Mouse (Mus musculus): ENCODE measurements around the gene Grik3.

The Grik3 gene

GRCm38 (mm10) chr4:125492706-125493105 is 2.2 kb downstream of the Grik3 start:
- no peak for DNase-seq

DNA sequence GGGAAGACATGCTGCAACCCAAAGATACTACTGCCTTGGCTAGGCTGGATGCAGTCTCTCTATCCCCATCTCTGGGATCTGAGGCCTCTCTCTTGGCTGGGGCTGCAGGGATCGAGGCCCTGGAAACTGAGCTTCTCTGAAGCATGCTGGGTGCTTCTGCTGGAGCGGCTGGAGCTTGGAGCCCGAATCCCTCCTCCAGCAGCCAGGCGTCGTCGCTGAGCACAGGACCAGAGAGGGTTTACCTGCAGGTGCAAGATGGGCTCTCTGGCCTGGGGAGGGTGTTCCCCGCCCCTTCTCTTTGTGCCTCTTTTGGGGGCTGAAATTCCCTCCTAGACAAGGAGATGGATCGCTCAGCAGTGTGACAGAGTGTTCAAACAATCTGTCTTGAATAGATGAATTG is 2.6 kb downstream of the Grik3 start:
- DNase-seq, result no peak

GRCm38 (mm10) chr4:125495477-125495876 is 5.0 kb downstream of the Grik3 start:
- no peak for DNase-seq

DNA sequence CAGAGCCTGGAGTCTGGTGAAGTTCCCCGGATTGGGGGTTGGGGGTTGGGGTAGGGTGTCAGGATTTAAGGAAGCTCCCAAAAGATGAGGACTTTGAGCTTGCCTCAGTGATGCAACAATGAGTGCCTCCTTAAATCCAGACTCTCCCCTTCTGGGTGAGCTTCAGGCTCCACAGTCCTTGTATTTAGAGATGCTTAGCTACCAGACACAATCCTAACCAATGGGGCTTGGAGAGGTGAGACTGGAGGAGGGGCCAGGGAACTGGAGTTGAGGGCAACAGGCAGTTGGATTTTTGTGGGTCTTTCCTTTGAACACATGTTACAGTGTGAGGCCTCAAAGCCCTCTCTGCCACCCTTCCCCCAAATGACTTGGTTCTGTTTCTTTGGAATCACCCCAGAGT is 6.5 kb downstream of the Grik3 start:
- no peak for DNase-seq

GRCm38 (mm10) chr4:125497471-125497870 is 7.0 kb downstream of the Grik3 start:
- no peak for DNase-seq

GRCm38 (mm10) chr4:125498866-125499265 is 8.4 kb downstream of the Grik3 start:
- no peak for DNase-seq

GRCm38 (mm10) chr4:125502861-125503260 is 12.4 kb downstream of the Grik3 start:
- no peak for DNase-seq

DNA sequence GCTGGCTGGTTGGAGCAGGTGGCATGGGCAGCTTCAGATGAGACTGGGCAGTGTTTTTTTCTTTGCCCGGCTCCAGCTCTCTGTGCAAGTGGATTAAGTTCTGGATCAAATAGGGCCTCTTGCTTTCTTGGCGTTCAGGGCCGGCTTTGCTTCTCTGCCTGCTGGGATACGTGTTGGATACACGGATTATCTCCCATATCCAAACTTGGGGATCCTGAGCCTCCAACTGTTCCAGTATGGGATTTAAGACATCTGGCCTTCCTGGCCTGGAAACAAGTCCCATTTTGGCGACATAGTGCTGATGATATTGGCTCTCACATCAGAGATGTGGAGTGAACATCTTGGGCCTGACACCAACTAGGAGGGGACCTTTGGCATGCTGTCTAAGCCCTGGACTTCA is 21.9 kb downstream of the Grik3 start:
- no peak for DNase-seq

- no peak for DNase-seq
These were observed 25.1 kb downstream of the Grik3 start for GRCm38 (mm10) chr4:125515646-125516045.

- DNase-seq, result no peak
These were observed 26.1 kb downstream of the Grik3 start for GRCm38 (mm10) chr4:125516612-125517011.

GRCm38 (mm10) chr4:125518861-125519260 is 28.4 kb downstream of the Grik3 start:
- no peak for DNase-seq

GRCm38 (mm10) chr4:125522931-125523330 is 32.4 kb downstream of the Grik3 start:
- no peak for DNase-seq

- DNase-seq, result no peak
These were observed 34.8 kb downstream of the Grik3 start for GRCm38 (mm10) chr4:125525266-125525665.

DNA sequence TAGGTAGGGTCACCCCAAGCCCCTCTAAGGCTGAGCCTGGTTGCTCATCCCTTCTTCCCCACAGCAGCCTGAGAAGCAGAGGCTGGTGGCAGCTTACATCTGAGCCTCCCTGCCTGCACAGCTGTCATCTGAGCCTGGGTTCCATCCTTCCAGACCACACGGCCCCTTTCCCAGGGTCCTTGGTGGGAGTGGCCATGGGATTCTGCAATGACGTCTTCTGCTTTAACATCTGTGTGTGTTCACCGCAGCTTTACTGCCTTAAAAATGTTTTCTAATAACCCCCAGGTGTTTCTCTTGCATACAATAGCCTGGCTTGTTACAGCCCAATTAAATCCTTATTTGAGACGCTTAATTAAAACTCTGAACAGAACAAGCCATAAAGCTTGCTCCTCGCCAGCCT is 35.9 kb downstream of the Grik3 start:
- no peak for DNase-seq

DNA sequence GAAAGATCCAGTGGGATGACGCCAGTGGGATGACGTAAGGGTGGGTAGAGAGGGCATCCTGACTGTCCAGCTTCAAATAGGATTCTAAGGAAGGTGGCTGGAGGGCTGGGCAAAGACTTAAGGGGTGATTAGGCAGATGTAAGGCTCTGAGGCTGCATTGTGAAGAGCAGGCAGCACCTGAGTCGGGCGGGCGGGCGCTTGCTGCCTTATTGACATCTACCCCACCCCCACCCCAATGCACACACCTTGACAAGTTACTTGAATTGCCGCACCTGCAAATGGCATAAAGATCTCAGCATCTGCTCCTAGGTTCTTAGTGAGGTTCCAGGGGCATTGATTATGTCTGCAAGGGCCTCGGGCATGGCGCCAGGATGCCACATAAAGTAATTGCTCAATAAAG is 43.5 kb downstream of the Grik3 start:
- no peak for DNase-seq

DNA sequence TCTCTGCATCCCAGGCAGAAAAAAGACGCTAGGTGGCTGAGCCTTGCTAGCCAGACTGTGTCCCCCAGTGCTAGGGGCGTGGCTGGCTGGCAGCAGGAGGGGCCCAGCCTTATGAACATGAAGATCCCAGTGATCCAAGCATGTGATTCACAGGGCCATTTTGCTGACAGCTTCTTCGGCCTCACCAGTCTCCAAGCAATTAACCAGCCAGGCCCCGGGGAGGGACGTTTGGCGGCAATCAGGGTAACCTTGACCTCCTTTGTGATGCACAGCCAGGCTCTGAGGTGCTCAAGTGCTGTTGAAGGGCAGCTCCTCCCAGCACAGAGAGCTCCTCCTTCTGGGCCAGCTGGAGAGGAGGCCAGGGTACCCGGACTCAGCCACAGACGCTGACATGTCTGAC is 43.9 kb downstream of the Grik3 start:
- DNase-seq, result peak; percentile 54

- DNase-seq, result no peak
These were observed 44.5 kb downstream of the Grik3 start for GRCm38 (mm10) chr4:125534991-125535401.

DNA sequence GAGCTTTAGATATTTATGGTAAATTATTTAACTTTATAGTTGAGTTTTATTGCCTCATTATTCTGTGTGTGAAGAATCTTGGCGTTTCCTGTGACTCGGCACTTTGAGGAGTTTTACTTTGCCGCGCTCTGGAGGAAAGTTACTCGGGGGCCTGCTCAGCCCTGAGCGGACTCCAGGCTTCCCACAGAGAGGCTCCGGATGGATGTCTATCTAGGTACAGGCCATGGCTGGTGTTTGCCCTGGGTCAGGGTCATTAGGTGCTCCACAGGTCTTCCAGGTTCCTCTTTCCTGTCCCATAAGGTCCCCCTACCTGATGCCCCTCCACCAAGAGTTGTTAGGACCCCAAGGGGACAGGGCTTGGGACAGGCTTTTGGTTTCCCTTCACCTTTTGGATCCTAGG is 45.0 kb downstream of the Grik3 start:
- no peak for DNase-seq

GRCm38 (mm10) chr4:125535977-125536376 is 45.5 kb downstream of the Grik3 start:
- DNase-seq, result no peak

DNA sequence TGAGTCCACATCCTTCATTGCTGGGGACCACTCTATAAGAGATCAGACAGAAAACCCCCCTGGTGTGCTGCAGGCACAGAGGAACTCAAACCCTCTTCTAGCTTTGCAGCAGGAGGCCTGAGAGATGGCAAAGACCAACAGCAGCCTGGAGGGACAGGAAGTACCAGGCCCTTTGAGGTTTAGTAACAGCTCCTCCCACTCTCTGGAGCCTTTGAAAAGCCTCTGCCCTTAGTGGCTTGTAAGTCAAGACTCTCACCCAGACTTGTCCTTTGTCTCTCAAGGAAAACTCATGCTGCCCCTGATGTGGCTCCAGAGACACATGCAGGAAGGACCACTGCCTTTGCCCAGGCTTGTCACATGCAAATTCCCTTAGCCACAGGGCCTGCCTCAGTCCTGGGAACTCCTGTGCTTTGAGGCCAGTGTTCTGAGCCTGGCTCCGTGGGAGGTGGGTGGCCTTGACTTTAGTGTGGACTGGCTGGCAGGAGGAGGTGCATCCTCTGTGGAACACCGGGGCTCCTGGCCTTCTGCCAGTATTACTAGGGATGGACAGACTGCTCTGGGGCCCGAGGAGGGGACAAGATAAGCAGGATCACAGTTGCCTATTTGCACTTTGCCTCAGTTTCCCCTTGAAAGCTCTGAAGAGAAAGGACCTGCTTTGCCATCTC is 47.9 kb downstream of the Grik3 start:
- no peak for DNase-seq

DNA sequence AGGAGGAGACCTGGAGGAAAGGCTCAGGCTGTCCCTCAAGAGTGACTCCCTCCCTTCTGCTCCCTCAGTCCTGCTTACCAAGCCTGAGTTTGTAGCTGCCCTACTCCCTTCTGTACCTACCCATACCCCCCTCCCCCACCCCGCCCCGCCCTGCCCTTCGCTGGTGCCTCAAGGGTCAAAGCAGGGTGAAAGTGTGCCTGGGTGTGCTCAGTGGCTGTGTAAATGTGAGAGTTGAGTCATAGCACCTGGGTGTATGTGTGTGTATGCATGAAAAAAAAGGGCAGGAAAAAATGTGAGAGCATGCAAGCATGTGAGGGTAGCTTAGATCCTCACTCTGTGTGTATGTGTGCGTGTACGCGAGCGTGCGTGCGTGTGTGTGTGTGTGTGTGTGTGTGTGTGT is 49.1 kb downstream of the Grik3 start:
- no peak for DNase-seq

DNA sequence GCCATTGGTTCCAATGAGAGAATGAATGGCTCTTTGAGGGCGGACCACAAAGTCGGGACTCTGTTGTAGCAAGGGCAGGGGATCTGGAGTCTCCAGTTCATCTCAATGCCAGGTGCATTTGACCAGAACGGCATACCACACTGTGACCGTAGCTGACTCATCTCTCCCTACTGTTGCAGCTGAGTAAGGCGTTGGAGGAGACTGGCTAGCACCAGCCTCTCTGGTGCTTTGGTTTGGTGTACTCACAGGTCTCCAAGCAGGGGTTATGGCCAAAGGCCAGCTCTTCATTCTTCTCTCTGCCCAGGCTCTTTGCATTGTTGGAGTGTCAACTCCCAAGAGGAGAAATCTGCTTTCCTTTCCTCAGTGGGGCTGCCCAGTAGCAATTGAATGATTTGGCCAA is 52.7 kb downstream of the Grik3 start:
- no peak for DNase-seq

- no peak for DNase-seq
These were observed 54.7 kb downstream of the Grik3 start for GRCm38 (mm10) chr4:125544947-125545767.

DNA sequence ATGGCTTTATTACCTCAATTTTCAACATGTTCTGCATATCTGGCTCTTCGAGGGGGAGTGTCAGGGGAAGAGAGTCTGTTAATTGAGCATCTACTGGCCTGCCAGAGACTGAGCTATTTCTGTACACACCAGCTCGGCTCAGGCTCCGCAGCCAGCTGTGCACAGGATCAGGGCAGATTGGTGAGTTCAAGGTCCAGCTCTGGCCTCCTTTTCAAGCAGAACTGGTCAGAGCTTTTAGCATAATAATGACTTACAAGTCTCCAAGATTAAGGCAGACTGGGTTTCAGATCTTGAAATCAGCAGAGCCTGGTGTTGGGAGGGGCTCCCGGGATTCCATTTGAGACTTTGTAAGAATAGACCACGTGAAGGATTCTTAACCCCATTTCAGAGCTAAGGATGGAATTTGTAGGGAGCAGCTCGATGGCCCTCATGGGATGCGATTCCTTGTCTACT is 55.3 kb downstream of the Grik3 start:
- no peak for DNase-seq

DNA sequence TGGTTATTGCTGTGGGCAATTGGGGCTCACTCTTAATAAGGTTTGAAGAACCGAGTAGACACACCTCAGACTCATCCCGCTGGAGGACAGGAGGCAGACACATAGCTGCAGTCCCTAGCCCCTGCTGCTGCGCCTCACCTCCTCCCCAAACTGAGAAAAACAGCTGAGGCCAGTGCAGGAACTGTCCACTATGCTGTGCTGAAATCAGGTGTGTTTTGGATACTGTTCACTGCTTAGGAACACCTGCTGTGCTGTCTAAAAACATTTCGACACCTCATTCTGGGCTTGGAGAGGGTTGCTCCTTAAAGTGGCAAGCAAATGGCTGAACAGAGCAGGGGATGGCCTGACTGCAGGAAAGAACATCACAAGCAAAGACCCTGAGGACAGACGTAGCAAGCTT is 57.7 kb downstream of the Grik3 start:
- DNase-seq, result no peak

Measured in cerebellum, adult 11-12 months (tissue).